Mouse (Mus musculus) lung, postnatal 0 days (tissue): ENCODE measurements around the gene Exosc6.

ENCODE experiments used
- CTCF ChIP-seq: IDR thresholded peaks from 2 replicates; pipeline ENCODE4 v1.5.1; 2016; ENCODE audit warnings: antibody characterized with exemption, mild to moderate bottlenecking
- EP300 ChIP-seq: IDR thresholded peaks from 2 replicates; pipeline ENCODE4 v1.6.1; 2016; ENCODE audit warnings: antibody characterized with exemption, mild to moderate bottlenecking, control low read depth

DNA sequence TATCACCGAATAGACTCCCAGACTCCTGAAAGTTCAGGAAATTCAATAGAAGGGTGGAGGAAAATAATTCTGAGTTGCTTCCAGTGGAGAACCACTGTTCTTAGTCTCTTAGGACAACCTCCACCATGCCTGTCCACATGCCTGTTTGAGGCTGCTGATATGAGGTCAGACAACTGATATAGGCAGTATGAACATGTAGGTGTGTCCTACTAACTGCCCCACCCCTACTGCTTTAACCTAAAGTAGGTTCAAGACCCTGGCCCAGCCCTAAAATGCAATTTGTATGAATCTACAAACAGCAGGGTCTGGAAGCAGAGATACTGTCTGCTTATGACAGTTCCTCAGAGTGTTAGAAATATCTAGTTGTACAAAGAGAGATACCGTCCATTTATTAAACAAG is 478 bp upstream of the Exosc6 start:
- no peak for TF ChIP-seq CTCF
- TF ChIP-seq EP300: no peak
